Mouse (Mus musculus): ENCODE results near the gene Pfas. TPM values are rescaled to one million over a fixed set of nuclear protein-coding genes. Genes with fewer than 3 reads are reported as not detected.

The Pfas gene
- polyA plus RNA-seq, 1 experiment, result 9.1 TPM

DNA sequence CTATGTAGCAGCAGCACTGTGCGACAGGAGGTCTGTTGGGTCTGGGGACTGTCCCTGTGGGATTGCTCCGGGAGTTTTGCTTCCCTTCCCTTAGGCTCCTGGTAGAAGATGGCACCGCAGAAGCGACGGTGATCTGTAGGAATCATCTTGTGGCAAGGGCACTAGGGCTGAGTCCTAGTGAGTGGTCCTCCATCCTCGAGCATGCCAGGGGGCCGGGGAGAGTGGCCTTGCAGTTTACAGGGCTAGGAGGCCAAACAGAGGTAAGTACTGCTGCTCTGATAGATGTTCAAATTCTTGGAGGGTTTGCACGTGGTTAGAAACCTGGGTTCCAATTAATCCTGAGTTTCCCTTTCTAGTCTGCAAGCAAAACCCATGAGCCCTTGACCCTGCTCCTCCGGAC, 27.2 kb upstream of the Pfas start:
- Histone ChIP-seq H3K4me2 (ENCODE audit: low read depth) (peak overlapping the region; percentile 40), H3K36me3 (ENCODE audit: control insufficient read depth, insufficient read depth) (peaks cover 4% of the 10 kb centered on the region), H3ac (ENCODE audit: control insufficient read depth, insufficient read length) (no peak overlapping the region), H3K4me3 (no peak overlapping the region), H3K79me2 (ENCODE audit: control insufficient read depth, insufficient read depth) (no peaks in the 10 kb centered on the region), H3K27me3 (ENCODE audit: control insufficient read depth, insufficient read depth, insufficient read length) (no peaks in the 10 kb centered on the region)
- no peak for TF ChIP-seq USF1 (IDR thresholded peaks at IDR 0.05; ENCODE audit: low read depth)
- TF ChIP-seq MAX (IDR thresholded peaks at IDR 0.05; ENCODE audit: low read depth), result no peak
- no peak for TF ChIP-seq POLR2AphosphoS2 (IDR thresholded peaks at IDR 0.05; ENCODE audit: insufficient read length, low read depth)
- no peak for TF ChIP-seq MYOG (IDR thresholded peaks at IDR 0.05; ENCODE audit: control insufficient read depth in 1 of 3, insufficient read depth in 1 of 3, insufficient read length in 2 of 3, low read depth in 2 of 3)
- TF ChIP-seq SRF (IDR thresholded peaks at IDR 0.05; ENCODE audit: control insufficient read depth, insufficient read length, low read depth), result no peak
- no peak for TF ChIP-seq TCF12 (IDR thresholded peaks at IDR 0.05; ENCODE audit: insufficient read depth, poor library complexity, severe bottlenecking)
- TF ChIP-seq CEBPB (IDR thresholded peaks at IDR 0.05; ENCODE audit: insufficient read depth, poor library complexity, severe bottlenecking), result no peak
- no peak for TF ChIP-seq TCF3 (IDR thresholded peaks at IDR 0.05; ENCODE audit: insufficient read length, low read depth)
- no peak for TF ChIP-seq POLR2A (IDR thresholded peaks at IDR 0.05; ENCODE audit: insufficient read length, low read depth)
- no peak for TF ChIP-seq MYOD1 (IDR thresholded peaks at IDR 0.05; ENCODE audit: control insufficient read depth in 1 of 3, insufficient read length in 2 of 3, low read depth in 2 of 3)
- no peak for TF ChIP-seq E2F4 (IDR thresholded peaks at IDR 0.05; ENCODE audit: insufficient read depth)
- TF ChIP-seq REST (IDR thresholded peaks at IDR 0.05; ENCODE audit: insufficient read depth, insufficient read length), result no peak

- TF ChIP-seq POLR2AphosphoS2 (IDR thresholded peaks at IDR 0.05; ENCODE audit: insufficient read length, low read depth) (no peak), TCF12 (IDR thresholded peaks at IDR 0.05; ENCODE audit: insufficient read depth, poor library complexity, severe bottlenecking) (no peak)
- H3K4me3 ChIP-seq, result no peak overlapping the region
These were observed 26.3 kb upstream of the Pfas start for GRCm38 (mm10) chr11:69034585-69034984.

DNA sequence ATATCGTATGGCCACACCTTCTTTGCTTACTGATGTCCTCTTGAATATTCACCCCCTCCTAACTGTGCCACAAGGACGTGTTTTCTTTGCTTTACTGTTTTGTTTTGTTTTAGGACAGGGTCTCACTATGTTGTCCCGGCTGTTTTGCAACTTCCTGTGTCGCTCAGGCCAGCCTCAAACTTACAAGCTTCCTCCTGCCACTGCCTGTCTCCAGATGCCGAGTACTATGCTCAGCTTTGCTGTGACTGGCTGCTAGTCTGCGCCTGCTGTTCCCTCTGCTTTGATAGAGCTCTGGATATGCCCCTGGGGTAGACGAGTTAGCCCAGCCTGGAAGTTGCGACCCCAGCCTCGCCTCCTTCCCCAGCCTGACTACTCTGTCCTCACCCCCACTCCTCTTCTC, 25.3 kb upstream of the Pfas start:
- Histone ChIP-seq H3K79me2 (ENCODE audit: control insufficient read depth, insufficient read depth) (no peaks in the 10 kb centered on the region), H3K36me3 (ENCODE audit: control insufficient read depth, insufficient read depth) (peaks cover 21% of the 10 kb centered on the region), H3K4me3 (no peak overlapping the region), H3K27me3 (ENCODE audit: control insufficient read depth, insufficient read depth, insufficient read length) (no peaks in the 10 kb centered on the region), H3ac (ENCODE audit: control insufficient read depth, insufficient read length) (no peak overlapping the region), H3K4me2 (ENCODE audit: low read depth) (no peak overlapping the region)
- TF ChIP-seq E2F4 (IDR thresholded peaks at IDR 0.05; ENCODE audit: insufficient read depth) (no peak), USF1 (IDR thresholded peaks at IDR 0.05; ENCODE audit: low read depth) (no peak), CEBPB (IDR thresholded peaks at IDR 0.05; ENCODE audit: insufficient read depth, poor library complexity, severe bottlenecking) (no peak), REST (IDR thresholded peaks at IDR 0.05; ENCODE audit: insufficient read depth, insufficient read length) (no peak), MYOG (IDR thresholded peaks at IDR 0.05; ENCODE audit: control insufficient read depth in 1 of 3, insufficient read depth in 1 of 3, insufficient read length in 2 of 3, low read depth in 2 of 3) (no peak), TCF12 (IDR thresholded peaks at IDR 0.05; ENCODE audit: insufficient read depth, poor library complexity, severe bottlenecking) (no peak), TCF3 (IDR thresholded peaks at IDR 0.05; ENCODE audit: insufficient read length, low read depth) (no peak), POLR2A (IDR thresholded peaks at IDR 0.05; ENCODE audit: insufficient read length, low read depth) (no peak), MAX (IDR thresholded peaks at IDR 0.05; ENCODE audit: low read depth) (no peak), POLR2AphosphoS2 (IDR thresholded peaks at IDR 0.05; ENCODE audit: insufficient read length, low read depth) (no peak), MYOD1 (IDR thresholded peaks at IDR 0.05; ENCODE audit: control insufficient read depth in 1 of 3, insufficient read length in 2 of 3, low read depth in 2 of 3) (no peak), SRF (IDR thresholded peaks at IDR 0.05; ENCODE audit: control insufficient read depth, insufficient read length, low read depth) (no peak)

More at GRCm38 (mm10) chr11:69034585-69034984, 26.3 kb upstream of the Pfas start:
- Histone ChIP-seq H3K79me2 (ENCODE audit: control insufficient read depth, insufficient read depth) (no peaks in the 10 kb centered on the region), H3K36me3 (ENCODE audit: control insufficient read depth, insufficient read depth) (peaks cover 11% of the 10 kb centered on the region), H3K27me3 (ENCODE audit: control insufficient read depth, insufficient read depth, insufficient read length) (no peaks in the 10 kb centered on the region), H3ac (ENCODE audit: control insufficient read depth, insufficient read length) (no peak overlapping the region), H3K4me2 (ENCODE audit: low read depth) (no peak overlapping the region)

DNA sequence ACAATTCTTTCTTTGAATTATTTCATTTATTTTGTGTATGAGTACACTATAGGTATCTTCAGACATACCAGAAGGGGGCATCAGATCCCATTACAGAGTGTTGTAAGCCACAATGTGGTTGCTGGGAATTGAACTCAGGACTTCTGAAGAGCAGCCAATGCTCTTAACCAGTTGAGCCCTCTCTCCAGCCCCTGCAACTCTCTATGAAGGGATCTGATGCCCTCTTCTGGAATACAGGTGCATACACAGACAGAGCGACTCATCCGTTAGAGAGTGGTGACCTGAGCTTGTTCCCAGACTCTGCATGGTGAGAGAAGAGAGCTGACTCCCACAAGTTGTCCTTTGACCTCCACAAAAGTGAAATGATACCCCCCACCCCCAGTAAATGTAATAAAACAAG, 20.5 kb upstream of the Pfas start:
- H3K36me3 ChIP-seq (ENCODE audit: control insufficient read depth, insufficient read depth), result peaks cover 52% of the 10 kb centered on the region
- no peak overlapping the region for H3ac ChIP-seq (ENCODE audit: control insufficient read depth, insufficient read length)
- no peaks in the 10 kb centered on the region for H3K79me2 ChIP-seq (ENCODE audit: control insufficient read depth, insufficient read depth)
- no peak for TF ChIP-seq E2F4 (IDR thresholded peaks at IDR 0.05; ENCODE audit: insufficient read depth)
- TF ChIP-seq REST (IDR thresholded peaks at IDR 0.05; ENCODE audit: insufficient read depth, insufficient read length), result no peak
- no peak for TF ChIP-seq MYOD1 (IDR thresholded peaks at IDR 0.05; ENCODE audit: control insufficient read depth in 1 of 3, insufficient read length in 2 of 3, low read depth in 2 of 3)
- TF ChIP-seq POLR2AphosphoS2 (IDR thresholded peaks at IDR 0.05; ENCODE audit: insufficient read length, low read depth), result no peak
- TF ChIP-seq CEBPB (IDR thresholded peaks at IDR 0.05; ENCODE audit: insufficient read depth, poor library complexity, severe bottlenecking), result no peak
- no peak for TF ChIP-seq POLR2A (IDR thresholded peaks at IDR 0.05; ENCODE audit: insufficient read length, low read depth)
- TF ChIP-seq MYOG (IDR thresholded peaks at IDR 0.05; ENCODE audit: control insufficient read depth in 1 of 3, insufficient read depth in 1 of 3, insufficient read length in 2 of 3, low read depth in 2 of 3), result no peak
- no peak for TF ChIP-seq TCF3 (IDR thresholded peaks at IDR 0.05; ENCODE audit: insufficient read length, low read depth)
- TF ChIP-seq SRF (IDR thresholded peaks at IDR 0.05; ENCODE audit: control insufficient read depth, insufficient read length, low read depth), result no peak
- TF ChIP-seq MAX (IDR thresholded peaks at IDR 0.05; ENCODE audit: low read depth), result no peak
- TF ChIP-seq TCF12 (IDR thresholded peaks at IDR 0.05; ENCODE audit: insufficient read depth, poor library complexity, severe bottlenecking), result no peak
- TF ChIP-seq USF1 (IDR thresholded peaks at IDR 0.05; ENCODE audit: low read depth), result no peak
- no peak overlapping the region for H3K4me3 ChIP-seq
- no peaks in the 10 kb centered on the region for H3K27me3 ChIP-seq (ENCODE audit: control insufficient read depth, insufficient read depth, insufficient read length)
- no peak overlapping the region for H3K4me2 ChIP-seq (ENCODE audit: low read depth)

- Histone ChIP-seq H3K36me3 (ENCODE audit: control insufficient read depth, insufficient read depth) (peaks cover 68% of the 10 kb centered on the region), H3K79me2 (ENCODE audit: control insufficient read depth, insufficient read depth) (no peaks in the 10 kb centered on the region), H3K27me3 (ENCODE audit: control insufficient read depth, insufficient read depth, insufficient read length) (no peaks in the 10 kb centered on the region), H3K4me3 (no peak overlapping the region), H3ac (ENCODE audit: control insufficient read depth, insufficient read length) (no peak overlapping the region), H3K4me2 (ENCODE audit: low read depth) (no peak overlapping the region)
- no peak for TF ChIP-seq E2F4 (IDR thresholded peaks at IDR 0.05; ENCODE audit: insufficient read depth)
These were observed 18.3 kb upstream of the Pfas start for GRCm38 (mm10) chr11:69026562-69026961.
